Mouse (Mus musculus) hindbrain, embryonic 11.5 days (tissue): ENCODE results near the gene Mgat5. TPM values are rescaled to one million over a fixed set of nuclear protein-coding genes. Genes with fewer than 3 reads are reported as not detected.

Experiments
- ATAC-seq: fragments of 200-750 bp; cut with Nextera tagmentation; 2 replicates; pipeline ENCODE4 v1.8.0; 2017; ENCODE audit warnings: mild to moderate bottlenecking, moderate TSS enrichment, moderate library complexity; ENCODE audit not compliant: low FRiP score
- DNase-seq: peaks from one replicate; pipeline ENCODE4 v3.0.0-alpha.2; 2015; ENCODE audit warnings: low spot score
- H3K27ac ChIP-seq: fragments of 300-500 bp; sonication (generic); 2 replicates; pipeline ENCODE4 v1.5.1; 2014; ENCODE audit warnings: mild to moderate bottlenecking, low read depth, low read length
- H3K27me3 ChIP-seq: fragments of 300-500 bp; sonication (generic); 2 replicates; pipeline ENCODE4 v1.6.1; 2014; ENCODE audit warnings: mild to moderate bottlenecking, low read length, moderate library complexity, mixed read lengths; ENCODE audit not compliant: control insufficient read depth, insufficient read depth
- H3K36me3 ChIP-seq: fragments of 300-500 bp; sonication (generic); 2 replicates; pipeline ENCODE4 v1.6.1; 2014; ENCODE audit warnings: mild to moderate bottlenecking, low read length, moderate library complexity, mixed read lengths; ENCODE audit not compliant: control insufficient read depth, insufficient read depth
- H3K4me1 ChIP-seq: fragments of 300-500 bp; sonication (generic); replicated peaks from 2 replicates; pipeline ENCODE4 v1.6.1; 2014; ENCODE audit warnings: low read length, mixed read lengths; ENCODE audit not compliant: control insufficient read depth, insufficient read depth
- H3K4me2 ChIP-seq: fragments of 300-500 bp; sonication (generic); replicated peaks from 2 replicates; pipeline ENCODE4 v1.6.1; 2014; ENCODE audit warnings: mild to moderate bottlenecking, low read depth, low read length
- H3K4me3 ChIP-seq: fragments of 300-500 bp; sonication (generic); 2 replicates; pipeline ENCODE4 v1.5.1; 2014; ENCODE audit warnings: low read depth, low read length
- H3K9ac ChIP-seq: fragments of 300-500 bp; sonication (generic); 2 replicates; pipeline ENCODE4 v1.6.1; 2014; ENCODE audit warnings: low read depth, low read length
- H3K9me3 ChIP-seq: fragments of 300-500 bp; sonication (generic); 2 replicates; pipeline ENCODE4 v1.6.1; 2016; ENCODE audit warnings: low read length; ENCODE audit not compliant: control insufficient read depth
- WGBS: fragments of 180-500 bp; shearing (Covaris S2); extraction: QIAGEN DNeasy Blood & Tissue Kit; methylation state at CpG from one replicate; pipeline ENCODE4 v1.1.7; 2014; 5-methylcytosine and 5-hydroxymethylcytosine counted together
- polyA plus RNA-seq: library from polyadenylated mRNA; unstranded; fragments of >200 nt; fragmentation: Nextera tagmentation; extraction: Ambion mirVana; gene quantifications from 2 replicates; pipeline ENCODE4 v1.2.1, GENCODE M21; 2014

Gene Mgat5
- polyA plus RNA-seq, 1 experiment from 2014 or later = 11.5 TPM

- H3K9me3 ChIP-seq = no peaks in the 10 kb centered on the region
- no peak overlapping the region for H3K27ac ChIP-seq
- no peaks in the 10 kb centered on the region for H3K36me3 ChIP-seq
- DNase-seq (no peak), ATAC-seq (no peak)
- no peak overlapping the region for H3K4me3 ChIP-seq
- no peaks in the 10 kb centered on the region for H3K4me1 ChIP-seq
- no peaks in the 10 kb centered on the region for H3K27me3 ChIP-seq
- no peak overlapping the region for H3K9ac ChIP-seq
- no peak overlapping the region for H3K4me2 ChIP-seq
- WGBS = 97% methylated on average over 2 of the region's 2 CpGs
These were observed 97.8 kb downstream of the Mgat5 start for GRCm38 (mm10) chr1:127302620-127303019.

- Histone ChIP-seq H3K9me3 (no peaks in the 10 kb centered on the region), H3K4me2 (no peak overlapping the region), H3K4me3 (no peak overlapping the region), H3K27me3 (no peaks in the 10 kb centered on the region), H3K9ac (no peak overlapping the region), H3K27ac (no peak overlapping the region), H3K36me3 (no peaks in the 10 kb centered on the region), H3K4me1 (no peaks in the 10 kb centered on the region)
- DNase-seq = no peak
- no peak for ATAC-seq
- WGBS = 77% methylated on average over 5 of the region's 5 CpGs
These were observed 99.0 kb downstream of the Mgat5 start for GRCm38 (mm10) chr1:127303791-127304190.

- 81% methylated on average over 2 of the region's 2 CpGs for WGBS
- ATAC-seq = no peak
- H3K4me1 ChIP-seq = no peaks in the 10 kb centered on the region
These were observed 99.5 kb downstream of the Mgat5 start for GRCm38 (mm10) chr1:127304281-127304680.

GRCm38 (mm10) chr1:127305582-127305981 lies 100.8 kb downstream of the Mgat5 start:
- Histone ChIP-seq H3K27ac (no peak overlapping the region), H3K4me2 (no peak overlapping the region), H3K4me3 (no peak overlapping the region), H3K36me3 (no peaks in the 10 kb centered on the region), H3K27me3 (no peaks in the 10 kb centered on the region), H3K9me3 (no peaks in the 10 kb centered on the region), H3K4me1 (no peaks in the 10 kb centered on the region), H3K9ac (no peak overlapping the region)
- 88% methylated on average over 2 of the region's 2 CpGs for whole genome bisulfite sequencing
- DNase-seq (no peak), ATAC-seq (no peak)

More at GRCm38 (mm10) chr1:127304281-127304680, 99.5 kb downstream of the Mgat5 start:
- H3K4me3 ChIP-seq = no peak overlapping the region
- H3K9me3 ChIP-seq = no peaks in the 10 kb centered on the region
- H3K4me2 ChIP-seq = no peak overlapping the region
- DNase-seq = no peak
- H3K36me3 ChIP-seq = no peaks in the 10 kb centered on the region
- H3K9ac ChIP-seq = no peak overlapping the region
- no peaks in the 10 kb centered on the region for H3K27me3 ChIP-seq
- H3K27ac ChIP-seq = no peak overlapping the region

- Histone ChIP-seq H3K4me1 (no peaks in the 10 kb centered on the region), H3K27ac (no peak overlapping the region), H3K27me3 (no peaks in the 10 kb centered on the region), H3K4me3 (no peak overlapping the region), H3K4me2 (no peak overlapping the region), H3K9me3 (no peaks in the 10 kb centered on the region), H3K9ac (no peak overlapping the region), H3K36me3 (no peaks in the 10 kb centered on the region)
- ATAC-seq = no peak
- DNase-seq = no peak
- WGBS = 85% methylated on average over 20 of the region's 20 CpGs
These were observed 101.4 kb downstream of the Mgat5 start for GRCm38 (mm10) chr1:127306024-127306771.

- ATAC-seq (no peak), DNase-seq (no peak)
- H3K4me3 ChIP-seq = no peak overlapping the region
- no peak overlapping the region for H3K9ac ChIP-seq
- WGBS = 96% methylated on average over 4 of the region's 4 CpGs
- no peak overlapping the region for H3K27ac ChIP-seq
- H3K27me3 ChIP-seq = no peaks in the 10 kb centered on the region
- H3K36me3 ChIP-seq = no peaks in the 10 kb centered on the region
- H3K9me3 ChIP-seq = no peaks in the 10 kb centered on the region
- no peak overlapping the region for H3K4me2 ChIP-seq
- no peaks in the 10 kb centered on the region for H3K4me1 ChIP-seq
These were observed 102.5 kb downstream of the Mgat5 start for GRCm38 (mm10) chr1:127307361-127307760.

GRCm38 (mm10) chr1:127308207-127308725 lies 103.5 kb downstream of the Mgat5 start:
- Histone ChIP-seq H3K9ac (no peak overlapping the region), H3K4me3 (no peak overlapping the region), H3K4me2 (no peak overlapping the region), H3K27me3 (no peaks in the 10 kb centered on the region), H3K36me3 (no peaks in the 10 kb centered on the region), H3K4me1 (no peaks in the 10 kb centered on the region), H3K9me3 (no peaks in the 10 kb centered on the region), H3K27ac (no peak overlapping the region)
- DNase-seq (no peak), ATAC-seq (no peak)
- WGBS = 88% methylated on average over 7 of the region's 7 CpGs

- no peak for DNase-seq
These were observed 104.3 kb downstream of the Mgat5 start for GRCm38 (mm10) chr1:127308989-127309701.

More at GRCm38 (mm10) chr1:127308989-127309701, 104.3 kb downstream of the Mgat5 start:
- Histone ChIP-seq H3K4me3 (no peak overlapping the region), H3K9ac (no peak overlapping the region), H3K27me3 (no peaks in the 10 kb centered on the region), H3K4me1 (peaks cover 2% of the 10 kb centered on the region; the same call in 1 of the 2 replicates), H3K4me2 (no peak overlapping the region), H3K9me3 (no peaks in the 10 kb centered on the region), H3K27ac (no peak overlapping the region), H3K36me3 (no peaks in the 10 kb centered on the region)
- ATAC-seq = no peak
- WGBS = 90% methylated on average over 13 of the region's 13 CpGs
